Mouse (Mus musculus) NIH3T3 (cell line): ENCODE results near the gene Npw.

Experiments
- DNase-seq: peaks from one replicate; pipeline ENCODE4 v3.0.0-alpha.2; 2012; ENCODE audit warnings: low read depth

Npw gene

GRCm38 (mm10) chr17:24640581-24640980 is 17.7 kb downstream of the Npw start:
- no peak for DNase-seq

GRCm38 (mm10) chr17:24640119-24640518 is 18.1 kb downstream of the Npw start:
- DNase-seq: no peak

- peak; percentile 92 for DNase-seq
Measured at GRCm38 (mm10) chr17:24639571-24639988, 18.7 kb downstream of the Npw start.

GRCm38 (mm10) chr17:24638840-24639239 is 19.4 kb downstream of the Npw start:
- no peak for DNase-seq

- DNase-seq: no peak
Measured at GRCm38 (mm10) chr17:24638214-24638613, 20.0 kb downstream of the Npw start.

GRCm38 (mm10) chr17:24636781-24637481 is 21.3 kb downstream of the Npw start:
- DNase-seq: no peak

GRCm38 (mm10) chr17:24635694-24636093 is 22.6 kb downstream of the Npw start:
- DNase-seq: no peak

- DNase-seq: no peak
Measured at GRCm38 (mm10) chr17:24635024-24635423, 23.2 kb downstream of the Npw start.

GRCm38 (mm10) chr17:24633831-24634230 is 24.4 kb downstream of the Npw start:
- DNase-seq: no peak

GRCm38 (mm10) chr17:24632813-24633449 is 25.3 kb downstream of the Npw start:
- peak; percentile 91 for DNase-seq

GRCm38 (mm10) chr17:24632167-24632812 is 26.0 kb downstream of the Npw start, which contains the start of the genes Tsc2 and Nthl1:
Tsc2 (minus strand) TSS chr17:24632630.
Nthl1 (plus strand) TSS chr17:24632680.
- peak; percentile 89 for DNase-seq

- no peak for DNase-seq
Measured at GRCm38 (mm10) chr17:24630072-24630471, 28.2 kb downstream of the Npw start.

- DNase-seq: peak; percentile 83
Measured at GRCm38 (mm10) chr17:24628646-24629045, 29.6 kb downstream of the Npw start.

GRCm38 (mm10) chr17:24625472-24625871 is 32.8 kb downstream of the Npw start:
- no peak for DNase-seq

- DNase-seq: peak; percentile 75
Measured at GRCm38 (mm10) chr17:24617561-24618194, 40.6 kb downstream of the Npw start.

- no peak for DNase-seq
Measured at GRCm38 (mm10) chr17:24610711-24611110, 47.5 kb downstream of the Npw start.

- DNase-seq: no peak
Measured at GRCm38 (mm10) chr17:24608874-24609273, 49.4 kb downstream of the Npw start.

- no peak for DNase-seq
Measured at GRCm38 (mm10) chr17:24608370-24608769, 49.9 kb downstream of the Npw start.
